Mouse (Mus musculus): ENCODE measurements around the gene Hoxb3.

DNA sequence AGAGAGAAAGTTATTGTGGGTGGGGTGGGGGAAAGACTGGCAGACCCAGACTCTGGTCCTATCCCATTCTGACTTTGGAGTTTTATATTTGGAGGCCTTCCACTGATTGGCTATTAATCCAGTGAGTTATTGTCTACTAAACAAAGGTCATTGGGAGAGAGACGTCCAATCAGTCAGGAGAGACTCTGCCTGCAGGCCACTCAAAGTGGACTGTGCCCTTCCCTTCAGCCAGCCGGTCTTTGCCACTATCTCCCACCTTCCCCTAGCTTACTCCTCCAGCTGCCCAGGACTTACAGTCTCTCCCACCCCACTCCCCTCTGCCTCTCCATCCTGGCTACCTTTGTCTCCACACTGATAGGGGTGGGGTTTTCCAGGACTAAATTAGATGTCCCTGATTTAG lies 13.5 kb downstream of the Hoxb3 start:
- TF ChIP-seq CTCF (IDR thresholded peaks at IDR 0.05; ENCODE audit: extremely low read depth, insufficient read depth, low read length) = no peak
- no peak for TF ChIP-seq POLR2A (IDR thresholded peaks at IDR 0.05; ENCODE audit: extremely low read depth, insufficient read depth, low read length)
